Mouse (Mus musculus): ENCODE results near the gene Prss50. TPM values are rescaled to one million over a fixed set of nuclear protein-coding genes. Genes with fewer than 3 reads are reported as not detected.

The Prss50 gene
- polyA plus RNA-seq, 1 experiment from 2014 or later = 0.31 TPM

DNA sequence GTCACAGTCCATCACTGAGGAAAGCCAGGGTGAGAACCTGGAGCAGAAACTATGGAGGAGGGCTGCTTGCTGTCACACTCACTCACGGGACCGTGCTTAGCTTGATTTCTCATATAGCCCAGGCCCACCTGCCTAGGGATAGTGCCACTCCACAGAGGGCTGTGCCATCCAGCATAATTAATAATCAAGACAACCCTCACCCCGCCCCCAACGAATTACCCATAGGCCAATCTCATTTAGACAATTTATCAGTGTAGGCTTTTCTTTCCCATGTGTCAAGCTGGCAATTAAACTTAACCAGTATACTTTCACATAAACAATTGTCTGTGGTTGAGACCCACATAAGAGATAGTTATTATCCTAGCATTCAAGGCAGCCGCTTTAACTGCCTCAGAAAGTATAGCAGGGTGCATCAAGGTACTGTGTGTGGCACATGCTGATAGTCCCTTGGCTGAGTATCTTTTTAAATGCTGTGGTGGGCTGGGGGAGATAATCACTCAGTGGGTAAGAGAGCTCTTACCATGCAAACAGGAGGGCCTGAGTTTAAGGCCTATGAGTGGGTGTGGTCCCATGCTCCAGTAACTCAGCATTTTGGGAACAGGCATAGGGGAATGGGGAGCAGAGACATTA, 1.3 kb downstream of the Prss50 start:
- H3K9ac ChIP-seq = no peak overlapping the region
- no peak for ATAC-seq (ENCODE audit: low FRiP score)
- no peak overlapping the region for H3K27ac ChIP-seq
- H3K36me3 ChIP-seq (replicated peaks; ENCODE audit: control insufficient read depth, insufficient read depth) = no peaks in the 10 kb centered on the region
- no peaks in the 10 kb centered on the region for H3K9me3 ChIP-seq (ENCODE audit: control insufficient read depth, low read length)
- H3K4me2 ChIP-seq (replicated peaks) = no peak overlapping the region
- no peak overlapping the region for H3K4me3 ChIP-seq (replicated peaks; ENCODE audit: low read length)
- peaks cover 7% of the 10 kb centered on the region; the same call in 1 of the 2 replicates for H3K4me1 ChIP-seq (replicated peaks; ENCODE audit: control insufficient read depth, insufficient read depth, low read length)
- DNase-seq (ENCODE audit: low spot score) = no peak
- 82% methylated on average over 5 of the region's 5 CpGs for WGBS
- H3K27me3 ChIP-seq (ENCODE audit: control insufficient read depth, insufficient read depth, low read length) = peaks cover 11% of the 10 kb centered on the region; the same call in 1 of the 2 replicates

DNA sequence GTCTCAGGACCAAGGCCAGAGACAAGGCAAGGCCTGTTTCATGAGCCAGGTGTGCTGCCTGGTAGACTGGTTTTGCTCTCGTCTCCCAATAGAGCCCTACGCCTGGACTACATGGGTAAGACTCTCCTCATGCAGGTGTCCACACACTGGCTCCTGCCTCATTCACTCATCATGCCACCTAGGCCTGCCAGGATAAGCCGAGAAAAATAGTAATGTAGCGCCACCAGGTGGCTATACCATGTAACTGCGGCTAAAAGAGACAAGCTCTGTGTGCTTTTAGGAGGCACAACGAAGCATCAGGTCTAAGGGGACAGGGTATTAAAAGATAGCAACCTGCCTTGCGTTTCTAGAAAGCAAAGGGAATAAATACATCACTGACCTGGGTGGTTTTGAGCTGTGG, 13.3 kb downstream of the Prss50 start:
- Histone ChIP-seq H3K9ac (no peak overlapping the region), H3K9me3 (ENCODE audit: control insufficient read depth, low read length) (no peaks in the 10 kb centered on the region), H3K4me3 (replicated peaks; ENCODE audit: low read length) (no peak overlapping the region), H3K4me1 (replicated peaks; ENCODE audit: control insufficient read depth, insufficient read depth, low read length) (peaks cover 17% of the 10 kb centered on the region), H3K36me3 (replicated peaks; ENCODE audit: control insufficient read depth, insufficient read depth) (no peaks in the 10 kb centered on the region), H3K27me3 (ENCODE audit: control insufficient read depth, insufficient read depth, low read length) (no peaks in the 10 kb centered on the region; the same call in 1 of the 2 replicates), H3K4me2 (replicated peaks) (no peak overlapping the region), H3K27ac (no peak overlapping the region)
- ATAC-seq (ENCODE audit: low FRiP score) = no peak
- WGBS = 16% methylated on average over 7 of the region's 7 CpGs
- peak; percentile 67 for DNase-seq (ENCODE audit: low spot score)

DNA sequence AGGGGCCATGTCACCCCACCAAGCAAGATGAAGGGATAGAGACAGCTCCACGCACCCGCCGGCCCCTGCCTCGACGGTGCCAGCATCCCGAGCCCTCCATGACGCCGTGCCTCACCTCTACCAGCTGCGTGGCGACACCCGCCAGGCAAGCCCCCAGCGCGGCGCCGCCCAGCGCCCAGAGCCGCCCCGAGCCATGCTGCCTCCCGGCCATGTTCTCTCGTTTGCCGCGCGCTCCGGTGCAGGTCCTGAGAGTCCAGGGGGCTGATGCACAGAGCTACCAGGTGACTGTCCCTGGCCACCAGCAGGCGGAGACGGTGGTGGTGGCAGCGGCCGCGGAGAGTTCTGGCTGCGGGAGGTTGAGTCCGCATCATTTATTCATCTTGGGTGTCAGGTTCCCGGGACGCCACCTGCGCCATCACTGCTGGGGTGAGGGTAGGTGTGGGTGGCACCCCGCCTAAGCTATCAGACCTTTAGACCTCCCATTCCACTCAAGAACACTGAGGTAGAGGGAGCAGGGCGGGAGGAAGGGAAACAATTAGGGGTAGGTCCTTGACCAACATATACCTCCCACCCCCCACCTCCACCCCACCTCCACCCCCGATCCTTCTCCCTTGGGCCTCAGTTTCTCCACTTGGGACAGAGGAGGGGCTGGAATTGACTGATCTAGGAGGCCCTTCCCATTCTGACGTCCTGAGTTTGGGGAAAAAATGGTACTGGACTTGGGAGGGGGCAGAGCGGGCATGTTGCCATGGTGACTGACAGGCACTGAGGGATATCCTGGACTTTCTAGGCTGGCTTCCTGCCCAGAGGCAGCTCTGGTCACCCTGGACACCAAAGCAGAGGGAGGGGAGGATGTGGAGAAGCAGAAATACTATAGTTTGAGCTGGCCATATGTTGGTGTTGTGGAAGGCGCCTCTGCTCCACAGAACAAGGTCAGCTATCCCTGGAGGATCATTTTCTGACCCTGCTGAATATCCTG, 16.2 kb downstream of the Prss50 start:
- Histone ChIP-seq H3K4me2 (replicated peaks) (peak overlapping the region; percentile 58), H3K4me3 (replicated peaks; ENCODE audit: low read length) (peak overlapping the region; percentile 31), H3K9me3 (ENCODE audit: control insufficient read depth, low read length) (no peaks in the 10 kb centered on the region), H3K27me3 (ENCODE audit: control insufficient read depth, insufficient read depth, low read length) (peaks cover 4% of the 10 kb centered on the region), H3K4me1 (replicated peaks; ENCODE audit: control insufficient read depth, insufficient read depth, low read length) (peaks cover 17% of the 10 kb centered on the region), H3K9ac (peak overlapping the region; percentile 55), H3K36me3 (replicated peaks; ENCODE audit: control insufficient read depth, insufficient read depth) (no peaks in the 10 kb centered on the region), H3K27ac (peak overlapping the region; percentile 61)
- whole genome bisulfite sequencing = 5% methylated on average over 39 of the region's 40 CpGs
- peak; percentile 69 for ATAC-seq (ENCODE audit: low FRiP score)
- peak; percentile 76 for DNase-seq (ENCODE audit: low spot score)

DNA sequence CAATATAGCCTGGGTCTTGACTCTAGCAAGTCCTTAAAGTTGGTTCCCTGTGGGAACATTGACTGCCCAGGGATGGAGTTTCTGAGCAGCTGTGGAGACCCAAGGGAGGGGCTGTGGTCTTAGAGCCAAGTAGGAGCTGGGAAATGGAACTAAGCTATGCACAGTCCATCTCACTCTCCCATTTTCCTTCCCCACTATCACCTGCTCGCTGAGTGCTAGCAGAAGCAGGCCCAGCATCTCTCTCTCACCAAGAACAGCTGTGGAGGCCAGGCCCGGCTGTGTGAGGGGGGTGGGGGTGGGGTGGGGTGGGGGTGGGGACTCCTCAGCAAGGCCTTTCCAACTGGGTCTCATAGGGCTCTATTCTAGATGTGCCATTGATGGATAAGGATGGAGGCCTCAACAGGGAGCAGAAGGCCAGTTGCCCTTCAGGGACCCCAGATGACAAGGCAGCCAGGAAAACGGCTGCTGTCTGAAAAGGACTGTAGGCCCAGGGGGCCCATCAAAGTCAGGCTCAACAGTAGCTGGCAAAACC, 17.0 kb downstream of the Prss50 start:
- peak; percentile 44 for DNase-seq (ENCODE audit: low spot score)
- Histone ChIP-seq H3K9me3 (ENCODE audit: control insufficient read depth, low read length) (no peaks in the 10 kb centered on the region), H3K36me3 (replicated peaks; ENCODE audit: control insufficient read depth, insufficient read depth) (no peaks in the 10 kb centered on the region), H3K4me1 (replicated peaks; ENCODE audit: control insufficient read depth, insufficient read depth, low read length) (peaks cover 18% of the 10 kb centered on the region), H3K27me3 (ENCODE audit: control insufficient read depth, insufficient read depth, low read length) (peaks cover 12% of the 10 kb centered on the region), H3K27ac (peak overlapping the region; percentile 61), H3K4me3 (replicated peaks; ENCODE audit: low read length) (no peak overlapping the region), H3K9ac (no peak overlapping the region), H3K4me2 (replicated peaks) (peak overlapping the region; percentile 58)
- WGBS = 6% methylated on average over 3 of the region's 3 CpGs
- ATAC-seq (ENCODE audit: low FRiP score) = peak; percentile 53; the same call in 1 of the 2 replicates

DNA sequence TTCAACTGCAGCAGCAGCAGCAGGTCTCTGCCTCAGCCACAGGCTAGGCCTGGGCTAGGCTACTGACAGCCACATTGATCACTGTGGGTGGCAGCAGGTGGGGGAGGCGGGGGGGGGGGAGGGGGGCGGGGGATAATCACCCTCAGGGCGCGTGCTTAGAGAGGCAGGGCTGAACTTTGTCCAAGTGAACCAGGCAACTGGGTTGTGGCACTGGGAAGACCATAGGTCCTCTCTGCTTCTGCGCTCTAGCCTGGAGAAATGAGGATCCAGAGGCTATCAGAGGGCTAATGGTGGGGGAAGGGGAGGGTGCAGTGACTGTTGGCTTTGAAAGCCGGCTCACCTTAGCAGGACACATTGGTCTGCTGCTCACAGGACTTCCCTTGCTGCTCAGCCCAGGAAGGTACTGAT, 17.5 kb downstream of the Prss50 start:
- peaks cover 24% of the 10 kb centered on the region for H3K4me1 ChIP-seq (replicated peaks; ENCODE audit: control insufficient read depth, insufficient read depth, low read length)

DNA sequence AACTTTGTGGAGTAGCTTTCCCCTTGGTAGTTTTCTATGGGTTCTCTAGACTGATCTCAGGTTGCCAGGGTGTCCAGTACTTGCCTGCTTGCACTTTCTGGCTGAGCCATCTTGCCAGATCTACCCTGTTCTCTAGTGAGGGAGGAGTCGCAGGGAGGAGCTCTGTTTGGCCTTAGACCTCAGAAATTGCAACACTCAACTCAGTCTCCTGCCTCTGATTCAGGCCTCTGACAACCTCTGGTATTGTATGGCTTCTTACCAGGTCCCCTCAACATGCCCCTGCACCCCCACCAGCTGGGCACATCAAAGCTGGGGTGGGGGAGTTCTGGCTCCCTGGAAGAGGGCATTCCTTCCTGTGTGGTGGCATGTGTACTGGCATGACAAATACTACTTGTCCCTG, 19.6 kb downstream of the Prss50 start:
- Histone ChIP-seq H3K4me2 (replicated peaks) (no peak overlapping the region), H3K27me3 (ENCODE audit: control insufficient read depth, insufficient read depth, low read length) (peaks cover 33% of the 10 kb centered on the region), H3K4me1 (replicated peaks; ENCODE audit: control insufficient read depth, insufficient read depth, low read length) (peaks cover 29% of the 10 kb centered on the region), H3K9ac (no peak overlapping the region), H3K4me3 (replicated peaks; ENCODE audit: low read length) (no peak overlapping the region), H3K36me3 (replicated peaks; ENCODE audit: control insufficient read depth, insufficient read depth) (no peaks in the 10 kb centered on the region), H3K9me3 (ENCODE audit: control insufficient read depth, low read length) (no peaks in the 10 kb centered on the region), H3K27ac (no peak overlapping the region)
- ATAC-seq (ENCODE audit: low FRiP score) = no peak
- 100% methylated on average over 1 of the region's 1 CpGs for WGBS
- no peak for DNase-seq (ENCODE audit: low spot score)

More for the DNA sequence above, 17.5 kb downstream of the Prss50 start:
- H3K4me3 ChIP-seq (replicated peaks; ENCODE audit: low read length) = no peak overlapping the region
- 0 out of 2 replicates have a peak overlapping the region, but pooled peaks have one; percentile 61 for H3K27ac ChIP-seq
- H3K27me3 ChIP-seq (ENCODE audit: control insufficient read depth, insufficient read depth, low read length) = peaks cover 18% of the 10 kb centered on the region
- H3K4me2 ChIP-seq (replicated peaks) = no peak overlapping the region
- no peaks in the 10 kb centered on the region for H3K9me3 ChIP-seq (ENCODE audit: control insufficient read depth, low read length)
- no peak for DNase-seq (ENCODE audit: low spot score)
- H3K36me3 ChIP-seq (replicated peaks; ENCODE audit: control insufficient read depth, insufficient read depth) = no peaks in the 10 kb centered on the region
- H3K9ac ChIP-seq = no peak overlapping the region
- WGBS = 29% methylated on average over 2 of the region's 6 CpGs
- peak; percentile 28; the same call in 1 of the 2 replicates for ATAC-seq (ENCODE audit: low FRiP score)

DNA sequence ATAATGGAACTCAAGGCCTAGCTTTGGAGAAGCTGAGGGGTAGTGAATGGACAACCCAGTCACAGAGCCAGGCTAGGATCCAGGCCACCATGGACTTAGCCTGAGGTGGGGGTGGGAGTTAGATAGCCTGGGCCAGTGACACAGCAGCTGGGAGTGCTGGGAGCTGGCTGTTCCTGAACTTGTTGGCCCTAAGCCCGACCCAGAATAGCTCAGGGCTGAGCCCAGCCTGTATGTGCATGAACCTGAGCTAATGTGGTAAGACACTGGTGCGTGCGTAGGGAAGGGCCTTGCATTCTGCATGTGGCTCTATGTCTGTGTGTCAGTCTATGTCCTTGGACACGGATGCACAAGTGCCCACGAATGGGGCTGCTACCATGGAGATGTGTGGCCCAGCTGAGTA, 20.1 kb downstream of the Prss50 start:
- H3K36me3 ChIP-seq (replicated peaks; ENCODE audit: control insufficient read depth, insufficient read depth) = no peaks in the 10 kb centered on the region
- H3K27ac ChIP-seq = no peak overlapping the region
- DNase-seq (ENCODE audit: low spot score) = no peak
- H3K9ac ChIP-seq = no peak overlapping the region
- peaks cover 29% of the 10 kb centered on the region for H3K4me1 ChIP-seq (replicated peaks; ENCODE audit: control insufficient read depth, insufficient read depth, low read length)
- H3K27me3 ChIP-seq (ENCODE audit: control insufficient read depth, insufficient read depth, low read length) = peaks cover 33% of the 10 kb centered on the region
- 84% methylated on average over 5 of the region's 5 CpGs for WGBS
- no peak overlapping the region for H3K4me2 ChIP-seq (replicated peaks)
- no peaks in the 10 kb centered on the region for H3K9me3 ChIP-seq (ENCODE audit: control insufficient read depth, low read length)
- no peak overlapping the region for H3K4me3 ChIP-seq (replicated peaks; ENCODE audit: low read length)
- ATAC-seq (ENCODE audit: low FRiP score) = no peak

DNA sequence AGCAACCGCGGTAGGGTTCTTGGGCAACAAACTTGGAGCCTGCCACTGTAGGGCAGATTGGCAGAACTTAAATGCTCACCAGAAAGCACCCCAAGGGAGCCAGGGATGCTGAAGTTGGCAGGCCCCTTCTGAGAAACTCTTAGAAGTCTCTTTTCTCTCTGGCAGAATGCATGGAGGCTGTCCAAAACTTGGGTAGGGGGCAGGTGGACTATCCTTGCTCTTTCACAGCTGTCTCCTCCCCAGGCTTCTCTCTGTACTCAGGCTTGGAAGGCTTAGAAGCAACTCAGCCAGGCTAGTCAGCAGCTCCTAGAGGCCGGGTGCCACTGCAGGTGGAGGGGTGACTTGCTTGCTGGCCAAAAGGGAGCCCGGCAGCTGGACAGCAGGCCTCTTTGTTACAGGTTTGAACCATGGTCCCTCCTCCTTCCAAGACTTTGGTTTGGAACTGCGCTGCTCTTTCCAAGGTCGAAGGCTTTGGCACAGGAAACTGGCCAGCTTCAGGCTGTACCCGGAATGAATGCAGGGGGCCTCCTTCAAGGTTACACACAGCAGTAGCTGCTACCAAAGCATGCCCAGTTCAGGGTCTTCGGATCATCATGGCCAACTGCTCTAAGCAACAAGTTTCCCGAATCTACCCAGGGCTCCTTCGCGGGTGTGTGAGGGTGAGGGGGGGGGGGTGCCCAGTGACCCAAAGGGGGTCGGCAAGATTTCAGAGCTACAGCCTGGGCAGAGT, 21.6 kb downstream of the Prss50 start, which contains the start of gene Als2cl:
Gene Als2cl, plus strand, starts transcription at position 680 of the 730 bp plus-strand sequence.
- 15% methylated on average over 12 of the region's 12 CpGs for WGBS
- Histone ChIP-seq H3K4me3 (replicated peaks; ENCODE audit: low read length) (peak within 1 kb of the TSS; percentile 55), H3K27me3 (ENCODE audit: control insufficient read depth, insufficient read depth, low read length) (peaks cover 33% of the 10 kb centered on the region), H3K36me3 (replicated peaks; ENCODE audit: control insufficient read depth, insufficient read depth) (no peaks in the 10 kb centered on the region), H3K4me1 (replicated peaks; ENCODE audit: control insufficient read depth, insufficient read depth, low read length) (peaks cover 21% of the 10 kb centered on the region), H3K27ac (no peak within 1 kb of the TSS), H3K4me2 (replicated peaks) (peak within 1 kb of the TSS; percentile 93), H3K9ac (peak within 1 kb of the TSS; percentile 53), H3K9me3 (ENCODE audit: control insufficient read depth, low read length) (no peaks in the 10 kb centered on the region)
- ATAC-seq (ENCODE audit: low FRiP score) (no peak), DNase-seq (ENCODE audit: low spot score) (no peak)
